Mouse (Mus musculus): ENCODE measurements around the gene Ifnab. TPM values are rescaled to one million over a fixed set of nuclear protein-coding genes. Genes with fewer than 3 reads are reported as not detected.
A peak's percentile ranks its signal among the peaks of the same experiment; 100 is the strongest.

The Ifnab gene
- polyA plus RNA-seq, 1 experiment from 2014 or later: not detected

DNA sequence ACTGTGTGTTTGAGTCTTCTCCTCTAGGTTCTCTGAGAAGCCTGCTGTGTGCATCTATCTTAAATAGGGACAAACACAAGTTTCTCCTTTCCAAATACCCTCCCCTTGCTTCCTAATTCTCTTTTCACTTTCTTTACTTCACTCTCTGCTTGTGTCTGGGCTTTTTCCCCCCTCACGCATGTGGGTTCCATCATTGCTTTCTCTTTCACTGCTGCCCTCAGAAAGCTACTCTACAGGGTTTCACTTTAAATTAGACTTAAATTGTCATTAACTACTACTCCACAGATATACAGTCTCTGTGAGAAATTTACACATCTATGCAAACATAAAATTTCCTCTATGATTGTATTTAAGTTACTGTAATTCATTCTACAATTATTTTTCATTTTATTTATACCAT lies 7.3 kb downstream of the Ifnab start, which contains the start of gene Ifna2:
Ifna2 (minus strand) TSS at position 101 of the 400 bp plus-strand sequence.
- 88% methylated on average over 1 of the region's 1 CpGs for WGBS

DNA sequence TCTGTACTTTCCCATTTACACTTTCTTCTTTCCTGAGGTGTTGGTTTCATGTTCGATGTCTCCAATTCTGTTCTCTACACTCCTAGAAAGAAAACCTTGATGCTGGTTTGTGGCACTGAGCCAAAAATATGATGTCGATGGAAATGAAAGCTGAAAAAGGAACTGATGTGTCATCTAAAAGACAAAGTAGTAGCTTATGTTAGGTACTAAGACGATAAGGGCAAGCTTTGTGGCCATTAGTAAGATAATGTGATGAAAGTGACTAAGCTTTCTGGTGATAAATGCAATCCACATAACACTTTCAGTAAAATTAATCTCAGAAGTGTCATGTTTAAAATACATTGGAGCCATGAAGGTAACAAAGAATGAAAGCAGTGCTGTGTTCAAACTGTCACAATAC lies 9.8 kb downstream of the Ifnab start:
- Histone ChIP-seq H3K27ac (ENCODE audit: low read length) (no peak overlapping the region), H3K4me1 (ENCODE audit: insufficient read depth, low read depth, low read length) (no peaks in the 10 kb centered on the region), H3K27me3 (replicated peaks; ENCODE audit: insufficient read depth, low read length) (no peaks in the 10 kb centered on the region), H3K9ac (replicated peaks; ENCODE audit: low read depth) (no peak overlapping the region), H3K36me3 (ENCODE audit: insufficient read depth, low read length) (no peaks in the 10 kb centered on the region), H3K9me3 (ENCODE audit: low read length) (no peaks in the 10 kb centered on the region), H3K4me3 (ENCODE audit: low read depth, low read length) (no peak overlapping the region), H3K4me2 (replicated peaks; ENCODE audit: low read depth, low read length) (no peak overlapping the region)
- TF ChIP-seq EP300 (IDR thresholded peaks at IDR 0.05): no peak
- TF ChIP-seq CTCF (IDR thresholded peaks at IDR 0.05): no peak
- ATAC-seq: no peak
- no peak for DNase-seq (ENCODE audit: low spot score)
- 40% methylated on average over 3 of the region's 3 CpGs for WGBS

More for the DNA sequence above, 7.3 kb downstream of the Ifnab start, which contains the start of gene Ifna2:
- H3K4me2 ChIP-seq (replicated peaks; ENCODE audit: low read depth, low read length): no peak within 1 kb of the TSS
- no peak within 1 kb of the TSS for H3K9ac ChIP-seq (replicated peaks; ENCODE audit: low read depth)
- DNase-seq (ENCODE audit: low spot score) (no peak), ATAC-seq (no peak)
- H3K36me3 ChIP-seq (ENCODE audit: insufficient read depth, low read length): no peaks in the 10 kb centered on the region
- H3K27ac ChIP-seq (ENCODE audit: low read length): no peak within 1 kb of the TSS
- no peaks in the 10 kb centered on the region for H3K4me1 ChIP-seq (ENCODE audit: insufficient read depth, low read depth, low read length)
- H3K27me3 ChIP-seq (replicated peaks; ENCODE audit: insufficient read depth, low read length): no peaks in the 10 kb centered on the region
- H3K9me3 ChIP-seq (ENCODE audit: low read length): no peaks in the 10 kb centered on the region
- TF ChIP-seq EP300 (IDR thresholded peaks at IDR 0.05): no peak
- no peak for TF ChIP-seq CTCF (IDR thresholded peaks at IDR 0.05)
- H3K4me3 ChIP-seq (ENCODE audit: low read depth, low read length): no peak within 1 kb of the TSS

DNA sequence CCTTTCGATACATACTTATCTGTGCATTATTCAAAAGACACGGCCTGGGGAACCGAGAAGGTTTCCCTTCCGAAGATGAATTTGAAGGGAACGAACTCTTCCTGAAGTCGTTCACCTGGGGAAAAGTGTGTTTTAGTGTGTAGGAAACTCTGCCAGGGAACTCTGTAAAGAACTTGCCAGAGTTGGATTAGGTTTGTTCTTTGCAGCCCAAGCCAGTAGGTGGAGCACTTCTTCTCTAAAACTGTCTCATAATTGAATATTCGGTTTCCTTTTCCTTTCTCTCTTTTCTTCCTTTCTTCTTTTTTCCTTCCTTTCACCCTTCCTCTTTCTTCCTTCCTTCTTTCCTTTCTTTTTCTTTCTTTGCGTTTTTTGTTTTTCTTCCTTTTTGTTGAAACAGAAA lies 10.8 kb downstream of the Ifnab start:
- TF ChIP-seq EP300 (IDR thresholded peaks at IDR 0.05): no peak
- peak; percentile 60 for TF ChIP-seq CTCF (IDR thresholded peaks at IDR 0.05)
- H3K9me3 ChIP-seq (ENCODE audit: low read length): no peaks in the 10 kb centered on the region
- H3K27ac ChIP-seq (ENCODE audit: low read length): no peak overlapping the region
- no peak overlapping the region for H3K4me3 ChIP-seq (ENCODE audit: low read depth, low read length)
- no peaks in the 10 kb centered on the region for H3K4me1 ChIP-seq (ENCODE audit: insufficient read depth, low read depth, low read length)
- peak; percentile 40 for DNase-seq (ENCODE audit: low spot score)
- H3K36me3 ChIP-seq (ENCODE audit: insufficient read depth, low read length): no peaks in the 10 kb centered on the region
- no peak for ATAC-seq
- no peaks in the 10 kb centered on the region for H3K27me3 ChIP-seq (replicated peaks; ENCODE audit: insufficient read depth, low read length)
- 41% methylated on average over 8 of the region's 8 CpGs for WGBS
- H3K9ac ChIP-seq (replicated peaks; ENCODE audit: low read depth): no peak overlapping the region
- no peak overlapping the region for H3K4me2 ChIP-seq (replicated peaks; ENCODE audit: low read depth, low read length)

DNA sequence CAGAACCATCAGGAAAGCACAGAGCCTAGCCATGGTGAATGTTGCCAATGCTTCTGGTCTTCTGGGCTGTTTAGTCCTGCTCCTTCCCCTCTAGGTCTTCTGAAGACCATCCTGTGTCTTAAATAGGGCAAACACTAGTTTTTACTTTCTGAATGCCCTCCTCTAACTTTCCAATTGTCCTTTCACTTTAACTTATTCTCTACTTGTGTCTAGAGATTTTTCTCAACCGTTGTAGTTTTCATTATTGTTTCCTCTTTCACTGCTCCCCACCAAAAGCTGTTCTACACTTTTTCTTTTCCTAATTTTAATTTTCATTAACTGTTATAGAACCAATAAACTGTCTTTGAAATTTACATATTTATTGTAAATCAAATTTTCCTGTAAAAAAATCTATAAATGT lies 14.3 kb downstream of the Ifnab start, which contains the start of gene Ifna16:
Ifna16 (minus strand) TSS at position 101 of the 400 bp plus-strand sequence.
- H3K4me3 ChIP-seq (ENCODE audit: low read depth, low read length): no peak within 1 kb of the TSS
- ATAC-seq: no peak
- H3K4me1 ChIP-seq (ENCODE audit: insufficient read depth, low read depth, low read length): no peaks in the 10 kb centered on the region
- H3K27me3 ChIP-seq (replicated peaks; ENCODE audit: insufficient read depth, low read length): no peaks in the 10 kb centered on the region
- no peak for TF ChIP-seq CTCF (IDR thresholded peaks at IDR 0.05)
- no peak for TF ChIP-seq EP300 (IDR thresholded peaks at IDR 0.05)
- no peaks in the 10 kb centered on the region for H3K9me3 ChIP-seq (ENCODE audit: low read length)
- 88% methylated on average over 1 of the region's 1 CpGs for WGBS
- no peak within 1 kb of the TSS for H3K9ac ChIP-seq (replicated peaks; ENCODE audit: low read depth)
- H3K4me2 ChIP-seq (replicated peaks; ENCODE audit: low read depth, low read length): no peak within 1 kb of the TSS
- H3K27ac ChIP-seq (ENCODE audit: low read length): no peak within 1 kb of the TSS
- no peaks in the 10 kb centered on the region for H3K36me3 ChIP-seq (ENCODE audit: insufficient read depth, low read length)
- no peak for DNase-seq (ENCODE audit: low spot score)

DNA sequence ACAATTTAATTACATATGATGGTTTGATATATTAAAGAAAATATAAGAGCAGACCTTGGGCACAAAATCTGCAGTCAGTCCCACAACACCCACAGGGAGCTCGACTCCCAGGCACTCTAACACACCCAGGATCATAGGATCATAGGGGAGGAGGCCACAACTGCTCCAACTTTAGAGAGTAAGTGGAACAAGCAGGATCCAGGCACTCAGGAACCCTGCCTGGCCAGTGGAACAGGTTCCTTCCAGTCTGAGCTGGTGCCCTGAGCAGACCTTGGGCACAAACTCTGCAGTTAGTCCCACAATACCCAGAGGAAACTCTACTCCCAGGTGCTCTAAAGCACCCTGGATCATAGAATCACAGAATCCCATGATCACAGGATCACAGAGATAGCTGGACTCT lies 35.7 kb downstream of the Ifnab start:
- no peaks in the 10 kb centered on the region for H3K4me1 ChIP-seq (ENCODE audit: insufficient read depth, low read depth, low read length)
- no peak overlapping the region for H3K4me3 ChIP-seq (ENCODE audit: low read depth, low read length)
- ATAC-seq (no peak), DNase-seq (ENCODE audit: low spot score) (no peak)
- no peak overlapping the region for H3K9ac ChIP-seq (replicated peaks; ENCODE audit: low read depth)
- no peaks in the 10 kb centered on the region for H3K36me3 ChIP-seq (ENCODE audit: insufficient read depth, low read length)
- H3K27me3 ChIP-seq (replicated peaks; ENCODE audit: insufficient read depth, low read length): no peaks in the 10 kb centered on the region
- no peak overlapping the region for H3K27ac ChIP-seq (ENCODE audit: low read length)
- H3K9me3 ChIP-seq (ENCODE audit: low read length): no peaks in the 10 kb centered on the region
- H3K4me2 ChIP-seq (replicated peaks; ENCODE audit: low read depth, low read length): no peak overlapping the region
- 14% methylated on average over 1 of the region's 1 CpGs for WGBS
- TF ChIP-seq EP300 (IDR thresholded peaks at IDR 0.05) (no peak), CTCF (IDR thresholded peaks at IDR 0.05) (no peak)

DNA sequence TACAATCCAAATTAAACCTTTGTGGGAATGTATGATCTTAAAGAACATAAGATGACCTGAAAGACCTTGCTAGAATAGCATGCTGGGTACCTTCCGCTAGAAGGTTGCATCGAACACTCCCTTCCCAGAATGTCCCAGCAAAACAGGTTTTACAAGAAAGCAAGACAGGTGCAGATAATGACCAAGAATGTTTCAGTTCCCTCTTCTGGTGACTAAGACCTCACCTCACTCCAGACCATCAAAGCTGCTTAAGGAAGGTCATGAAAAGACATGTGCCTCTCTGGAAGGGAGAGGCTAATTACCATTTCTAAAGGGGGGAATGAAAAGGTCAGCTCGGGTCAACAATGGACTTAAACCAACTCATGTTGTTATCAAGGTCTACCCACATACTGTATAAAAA lies 37.5 kb downstream of the Ifnab start:
- TF ChIP-seq CTCF (IDR thresholded peaks at IDR 0.05) (no peak), EP300 (IDR thresholded peaks at IDR 0.05) (no peak)
- Histone ChIP-seq H3K4me3 (ENCODE audit: low read depth, low read length) (no peak overlapping the region), H3K27ac (ENCODE audit: low read length) (no peak overlapping the region), H3K9ac (replicated peaks; ENCODE audit: low read depth) (no peak overlapping the region), H3K27me3 (replicated peaks; ENCODE audit: insufficient read depth, low read length) (no peaks in the 10 kb centered on the region), H3K36me3 (ENCODE audit: insufficient read depth, low read length) (no peaks in the 10 kb centered on the region), H3K9me3 (ENCODE audit: low read length) (no peaks in the 10 kb centered on the region), H3K4me2 (replicated peaks; ENCODE audit: low read depth, low read length) (no peak overlapping the region), H3K4me1 (ENCODE audit: insufficient read depth, low read depth, low read length) (no peaks in the 10 kb centered on the region)
- DNase-seq (ENCODE audit: low spot score) (no peak), ATAC-seq (no peak)
- 73% methylated on average over 3 of the region's 3 CpGs for WGBS

DNA sequence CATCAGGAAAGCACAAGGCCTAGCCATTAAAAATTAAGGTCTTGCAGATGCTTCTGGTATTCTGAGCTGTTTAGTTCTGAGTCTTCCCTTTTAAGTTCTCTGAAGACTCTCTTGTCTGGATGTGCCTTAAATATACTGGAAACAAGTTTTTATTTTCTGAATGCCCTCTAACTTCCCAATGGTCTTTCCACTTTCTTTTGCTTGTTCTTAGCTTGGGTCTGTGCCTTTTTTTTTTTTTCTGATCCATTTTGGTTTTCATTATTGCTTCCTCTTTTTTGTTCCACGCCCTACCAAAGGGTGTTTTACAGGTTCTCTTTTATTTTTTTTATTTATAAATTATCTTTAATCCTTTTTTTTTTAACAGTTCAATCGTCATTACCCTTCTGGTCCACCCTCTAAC lies 46.8 kb downstream of the Ifnab start, which contains the start of gene Ifna13:
Ifna13 (minus strand) TSS at position 101 of the 400 bp plus-strand sequence.
- Histone ChIP-seq H3K9me3 (ENCODE audit: low read length) (no peaks in the 10 kb centered on the region), H3K27ac (ENCODE audit: low read length) (no peak within 1 kb of the TSS), H3K4me3 (ENCODE audit: low read depth, low read length) (no peak within 1 kb of the TSS), H3K4me1 (ENCODE audit: insufficient read depth, low read depth, low read length) (no peaks in the 10 kb centered on the region), H3K4me2 (replicated peaks; ENCODE audit: low read depth, low read length) (no peak within 1 kb of the TSS), H3K9ac (replicated peaks; ENCODE audit: low read depth) (no peak within 1 kb of the TSS), H3K36me3 (ENCODE audit: insufficient read depth, low read length) (no peaks in the 10 kb centered on the region), H3K27me3 (replicated peaks; ENCODE audit: insufficient read depth, low read length) (no peaks in the 10 kb centered on the region)
- TF ChIP-seq CTCF (IDR thresholded peaks at IDR 0.05): no peak
- TF ChIP-seq EP300 (IDR thresholded peaks at IDR 0.05): no peak
- 42% methylated on average over 2 of the region's 2 CpGs for WGBS
- no peak for ATAC-seq
- DNase-seq (ENCODE audit: low spot score): no peak

Data from lung, postnatal 0 days (tissue).